Mouse (Mus musculus) spleen, adult 2 months (tissue): ENCODE results near the gene Plet1. TPM values are rescaled to one million over a fixed set of nuclear protein-coding genes. Genes with fewer than 3 reads are reported as not detected.

Experiments used
- DNase-seq, 2 experiments: peaks; one replicate each; pipeline versions ENCODE4 v3.0.0 to v3.0.0-alpha.2; 2012 to 2021; ENCODE audit warnings: low spot score in 2 of 2, low read depth in 1 of 2
- H3K27ac ChIP-seq: fragments of 200-500 bp; 2 replicates; pipeline ENCODE4 v1.5.1; 2012; ENCODE audit warnings: low read length, inconsistent platforms; ENCODE audit not compliant: insufficient read depth
- H3K27me3 ChIP-seq: fragments of 200-500 bp; 2 replicates; pipeline ENCODE4 v1.6.1; 2012; ENCODE audit warnings: mild to moderate bottlenecking, moderate library complexity, low read length, inconsistent platforms; ENCODE audit not compliant: control insufficient read depth, insufficient read depth
- H3K36me3 ChIP-seq: fragments of 200-500 bp; 2 replicates; pipeline ENCODE4 v1.6.1; 2012; ENCODE audit warnings: mild to moderate bottlenecking, low read length, inconsistent platforms; ENCODE audit not compliant: control insufficient read depth, insufficient read depth
- H3K4me1 ChIP-seq: fragments of 200-500 bp; 2 replicates; pipeline ENCODE4 v1.6.1; 2011; ENCODE audit warnings: inconsistent platforms; ENCODE audit not compliant: control insufficient read depth, insufficient read depth, insufficient read length
- H3K4me3 ChIP-seq: fragments of 200-500 bp; 2 replicates; pipeline ENCODE4 v1.5.1; 2011; ENCODE audit warnings: mild to moderate bottlenecking, inconsistent platforms; ENCODE audit not compliant: insufficient read depth, insufficient read length; ENCODE audit errors: extremely low read depth
- CTCF ChIP-seq: fragments of 200-500 bp; IDR thresholded peaks from 2 replicates; pipeline ENCODE4 v1.5.1; 2011; ENCODE audit warnings: mild to moderate bottlenecking, inconsistent platforms; ENCODE audit not compliant: insufficient read depth, insufficient read length, insufficient replicate concordance; ENCODE audit errors: extremely low read depth
- POLR2A ChIP-seq: fragments of 200-500 bp; IDR thresholded peaks from 2 replicates; pipeline ENCODE4 v1.6.1; 2011; ENCODE audit warnings: low read depth, low read length, inconsistent platforms
- WGBS: fragments of 180-500 bp; shearing (Covaris S2); methylation state at CpG from one replicate; pipeline ENCODE4 v1.1.7; 2018; 5-methylcytosine and 5-hydroxymethylcytosine counted together
- polyA plus RNA-seq: library from polyadenylated mRNA; depleted of rRNA; stranded (reverse); fragments of >200 nt; gene quantifications from 2 replicates; pipeline ENCODE4 v1.2.3, GENCODE M21; 2012

Gene Plet1
- polyA plus RNA-seq, 1 experiment, result 0.14 TPM

DNA sequence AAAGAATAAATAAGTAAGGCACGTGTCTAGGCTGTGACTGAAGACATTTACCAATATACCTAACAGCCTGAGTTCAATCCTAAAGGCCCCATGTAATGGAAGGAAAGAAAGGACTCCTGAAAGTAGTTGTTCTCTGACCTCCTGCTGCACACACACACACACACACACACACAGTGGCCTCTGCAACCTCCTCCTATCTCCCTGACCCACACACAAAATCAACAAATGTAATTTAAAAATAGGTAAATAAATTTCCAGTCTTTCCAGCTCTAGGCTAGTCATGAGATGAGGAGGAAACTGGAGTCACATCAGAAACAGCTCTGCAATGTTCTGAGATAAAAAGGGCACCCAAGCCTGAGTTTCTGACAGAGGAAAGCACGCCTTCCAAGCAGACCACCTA is 548 bp upstream of the Plet1 start:
- Histone ChIP-seq H3K36me3 (no peaks in the 10 kb centered on the region), H3K4me3 (no peak overlapping the region), H3K27me3 (no peaks in the 10 kb centered on the region), H3K27ac (no peak overlapping the region), H3K4me1 (no peaks in the 10 kb centered on the region)
- WGBS, result 86% methylated on average over 2 of the region's 2 CpGs
- TF ChIP-seq POLR2A (no peak), CTCF (no peak)
- DNase-seq, result no peak

DNA sequence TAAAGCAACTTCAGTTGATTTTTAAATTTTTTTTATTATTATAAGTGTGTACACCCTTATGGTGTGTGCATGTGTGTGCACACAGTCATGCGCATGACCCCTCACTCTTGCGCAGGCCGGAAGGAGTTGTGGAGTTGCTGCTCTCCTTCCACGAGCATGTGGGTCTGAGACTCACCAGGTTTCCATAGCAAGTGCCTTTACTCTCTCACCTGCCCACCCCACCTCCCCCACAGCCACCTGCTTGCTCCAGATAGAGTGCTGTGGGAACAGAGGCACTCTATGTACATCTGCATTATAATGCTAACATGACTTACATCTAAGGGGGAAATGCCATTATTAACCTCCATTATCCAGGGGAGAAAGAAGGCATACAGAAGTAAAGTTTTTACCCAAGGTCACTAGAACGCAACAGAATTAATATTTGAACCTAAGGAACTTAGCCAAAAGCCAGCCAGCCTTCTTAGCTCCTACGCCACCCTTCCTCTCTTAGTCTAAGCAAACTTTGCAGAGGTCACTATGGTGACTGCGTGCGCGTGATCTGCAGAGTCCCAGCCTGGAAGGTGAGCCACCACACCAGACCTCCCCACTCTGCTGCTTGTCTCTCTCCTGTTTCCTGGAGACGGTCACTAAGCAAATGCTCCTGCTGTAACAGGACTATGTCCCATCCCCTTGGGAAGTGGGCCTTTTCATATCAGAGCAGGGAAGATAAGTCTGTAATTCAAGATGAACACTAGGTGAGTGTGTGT is 1.3 kb downstream of the Plet1 start:
- 83% methylated on average over 10 of the region's 10 CpGs for WGBS
- Histone ChIP-seq H3K27ac (no peak overlapping the region), H3K36me3 (no peaks in the 10 kb centered on the region), H3K27me3 (no peaks in the 10 kb centered on the region), H3K4me3 (no peak overlapping the region), H3K4me1 (peaks cover 3% of the 10 kb centered on the region; the same call in 1 of the 2 replicates)
- TF ChIP-seq POLR2A (no peak), CTCF (no peak)
- DNase-seq, result no peak

DNA sequence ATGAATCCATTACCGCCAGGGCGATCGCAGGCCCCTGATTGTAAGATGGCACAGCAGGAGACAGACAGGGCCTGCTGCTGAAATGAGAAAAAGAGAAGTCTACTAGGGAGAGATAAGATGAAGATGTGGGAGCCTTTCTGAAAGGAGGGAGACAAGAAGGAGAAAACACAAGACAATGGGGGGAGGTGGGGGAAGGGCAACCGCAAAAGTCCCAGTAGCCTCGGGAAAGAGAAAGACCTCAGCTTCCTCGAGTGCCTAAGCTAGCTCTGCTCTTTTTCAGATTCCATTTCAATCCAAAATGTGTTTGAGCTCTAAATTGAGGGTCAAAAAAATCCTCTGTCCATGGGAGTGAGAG is 1.8 kb downstream of the Plet1 start:
- 48% methylated on average over 6 of the region's 6 CpGs for WGBS
- no peak overlapping the region for H3K4me3 ChIP-seq

DNA sequence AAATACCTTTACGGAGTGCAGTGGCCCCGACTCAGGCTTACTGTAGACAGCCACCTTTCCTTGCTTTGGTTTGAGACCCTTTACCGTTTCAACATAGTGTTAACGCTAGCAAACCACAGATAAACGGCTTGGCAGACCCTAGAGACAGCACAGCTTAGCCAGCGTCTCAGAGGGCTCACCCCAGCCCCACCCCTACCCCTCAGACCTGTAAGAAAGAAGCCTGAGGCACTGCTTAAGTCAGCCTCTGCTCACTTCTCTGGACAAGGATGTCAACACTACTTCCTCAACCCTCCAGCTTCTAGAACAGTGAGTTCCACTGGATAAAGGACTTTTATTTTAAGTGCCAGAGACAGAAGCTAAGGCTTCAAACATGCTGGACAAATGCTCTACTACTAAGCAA is 2.2 kb downstream of the Plet1 start:
- 22% methylated on average over 6 of the region's 6 CpGs for WGBS

More for the DNA sequence above, 1.8 kb downstream of the Plet1 start:
- peaks cover 3% of the 10 kb centered on the region; the same call in 1 of the 2 replicates for H3K4me1 ChIP-seq
- H3K27ac ChIP-seq, result no peak overlapping the region
- TF ChIP-seq CTCF (no peak), POLR2A (no peak)
- H3K36me3 ChIP-seq, result no peaks in the 10 kb centered on the region
- no peak for DNase-seq
- no peaks in the 10 kb centered on the region for H3K27me3 ChIP-seq

DNA sequence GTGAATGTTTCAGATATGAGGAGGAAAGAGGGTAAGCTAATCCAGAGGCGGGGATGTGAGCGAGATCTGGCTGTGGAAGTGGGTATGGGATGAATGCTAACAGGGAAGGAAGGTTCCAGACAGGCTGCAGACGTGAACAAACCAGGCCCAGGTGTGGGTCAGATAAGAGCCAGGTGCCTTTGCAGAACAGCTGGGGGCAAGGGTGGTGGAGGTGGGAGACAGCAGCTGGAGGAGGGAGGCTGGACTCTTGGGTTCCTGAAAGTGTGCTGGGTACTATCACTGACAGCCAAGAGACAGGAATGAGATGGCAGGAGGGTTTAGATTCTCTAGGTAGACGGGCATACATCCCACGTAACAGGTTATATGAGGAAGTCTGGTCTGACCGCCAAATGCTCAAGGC is 2.8 kb downstream of the Plet1 start:
- 81% methylated on average over 6 of the region's 6 CpGs for WGBS
- no peaks in the 10 kb centered on the region for H3K36me3 ChIP-seq
- H3K4me1 ChIP-seq, result peaks cover 3% of the 10 kb centered on the region; the same call in 1 of the 2 replicates
- H3K27ac ChIP-seq, result no peak overlapping the region
- H3K27me3 ChIP-seq, result no peaks in the 10 kb centered on the region
- DNase-seq, result no peak
- TF ChIP-seq POLR2A, result no peak
- no peak for TF ChIP-seq CTCF
- no peak overlapping the region for H3K4me3 ChIP-seq

More for the DNA sequence above, 2.2 kb downstream of the Plet1 start:
- H3K4me3 ChIP-seq, result no peak overlapping the region
- no peaks in the 10 kb centered on the region for H3K36me3 ChIP-seq
- no peaks in the 10 kb centered on the region for H3K27me3 ChIP-seq
- TF ChIP-seq POLR2A (no peak), CTCF (no peak)
- H3K4me1 ChIP-seq, result peaks cover 3% of the 10 kb centered on the region; the same call in 1 of the 2 replicates
- H3K27ac ChIP-seq, result no peak overlapping the region
- DNase-seq, result no peak

DNA sequence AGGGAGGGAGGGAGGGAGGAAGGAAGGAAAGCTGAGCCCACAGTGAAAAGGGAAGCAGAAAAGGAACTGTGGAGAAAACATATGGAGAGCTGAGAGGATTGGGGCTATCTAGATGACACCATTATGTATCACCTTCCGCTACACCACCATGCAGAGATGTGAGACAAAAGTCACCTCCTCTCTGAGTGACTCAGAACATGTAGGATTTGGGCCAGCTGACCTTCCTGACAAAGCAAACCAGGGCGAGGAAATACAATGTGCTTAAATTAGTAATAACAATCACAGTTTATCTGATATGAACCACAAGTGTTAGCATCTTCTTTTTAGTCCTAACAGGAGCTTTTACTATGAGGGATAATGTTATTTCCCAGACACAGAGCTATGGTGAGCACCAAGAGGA is 3.2 kb downstream of the Plet1 start:
- DNase-seq, result no peak
- 90% methylated on average over 2 of the region's 2 CpGs for WGBS
- no peaks in the 10 kb centered on the region for H3K36me3 ChIP-seq
- peaks cover 3% of the 10 kb centered on the region; the same call in 1 of the 2 replicates for H3K4me1 ChIP-seq
- TF ChIP-seq CTCF, result no peak
- TF ChIP-seq POLR2A, result no peak
- no peak overlapping the region for H3K4me3 ChIP-seq
- H3K27ac ChIP-seq, result no peak overlapping the region
- no peaks in the 10 kb centered on the region for H3K27me3 ChIP-seq

DNA sequence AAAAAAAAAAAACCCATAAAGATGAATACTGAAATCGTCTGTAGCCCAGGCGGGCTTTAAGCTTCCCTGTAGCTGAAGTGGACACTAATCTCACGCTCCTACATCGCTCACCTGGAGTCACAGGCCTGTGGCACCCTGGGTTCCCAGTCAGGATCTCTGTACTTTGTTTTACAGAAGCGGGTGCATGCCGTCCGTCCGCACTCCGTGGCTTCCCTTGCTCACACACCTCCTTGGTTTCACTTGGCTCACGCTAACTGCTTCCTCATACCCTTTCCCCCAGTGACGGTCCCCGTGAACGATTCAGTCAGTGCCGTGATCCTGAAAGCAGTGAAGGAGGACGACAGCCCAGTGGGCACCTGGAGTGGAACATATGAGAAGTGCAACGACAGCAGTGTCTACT is 4.5 kb downstream of the Plet1 start:
- WGBS, result 21% methylated on average over 16 of the region's 16 CpGs
- TF ChIP-seq POLR2A (no peak), CTCF (no peak)
- peaks cover 3% of the 10 kb centered on the region; the same call in 1 of the 2 replicates for H3K4me1 ChIP-seq
- no peak overlapping the region for H3K27ac ChIP-seq
- H3K36me3 ChIP-seq, result no peaks in the 10 kb centered on the region
- peak overlapping the region; percentile 37; the same call in 1 of the 2 replicates for H3K4me3 ChIP-seq
- H3K27me3 ChIP-seq, result no peaks in the 10 kb centered on the region
- no peak for DNase-seq
